Mouse (Mus musculus) macrophage (primary cell): ENCODE data around the gene Slco1a6. TPM values are rescaled to one million over a fixed set of nuclear protein-coding genes. Genes with fewer than 3 reads are reported as not detected.
"Not testable (repeated sequence)": the region's sequence is repeated elsewhere in the genome, so short reads cannot be mapped to it uniquely, and the experiment has no call there.

Experiments
- H3K27ac ChIP-seq: fragments of 350-480 bp; formaldehyde crosslinking; 2 replicates; pipeline ENCODE4 v1.9.0; 2021
- H3K36me3 ChIP-seq: fragments of 350-480 bp; formaldehyde crosslinking; 2 replicates; pipeline ENCODE4 v1.9.0; 2021; ENCODE audit errors: inconsistent target
- H3K4me3 ChIP-seq: fragments of 350-480 bp; formaldehyde crosslinking; 2 replicates; pipeline ENCODE4 v1.9.0; 2021; ENCODE audit errors: inconsistent target
- H3K79me2 ChIP-seq: fragments of 350-480 bp; formaldehyde crosslinking; 2 replicates; pipeline ENCODE4 v1.9.0; 2021; ENCODE audit errors: inconsistent target
- WGBS: methylation state at CpG from one replicate; pipeline ENCODE4 v1.1.7; 2026; ENCODE audit warnings: inconsistent platforms; ENCODE audit not compliant: missing documents; 5-methylcytosine and 5-hydroxymethylcytosine counted together
- polyA plus RNA-seq: library from polyadenylated mRNA; stranded (reverse); fragments of 250-400 nt; gene quantifications from 3 replicates; pipeline ENCODE4 v1.2.4, GENCODE M21; 2018; ENCODE audit warnings: inconsistent platforms

The Slco1a6 gene
- polyA plus RNA-seq, 1 experiment from 2014 or later: not detected

- H3K79me2 ChIP-seq: no peaks in the 10 kb centered on the region
- WGBS: 95% methylated on average over 3 of the region's 3 CpGs
- no peak overlapping the region for H3K4me3 ChIP-seq
- H3K27ac ChIP-seq: no peak overlapping the region
- no peaks in the 10 kb centered on the region for H3K36me3 ChIP-seq
These were observed 96.5 kb downstream of the Slco1a6 start for GRCm38 (mm10) chr6:142111667-142112305.

GRCm38 (mm10) chr6:142091126-142091525 lies 117.2 kb downstream of the Slco1a6 start:
- 81% methylated on average over 3 of the region's 3 CpGs for WGBS
- no peak overlapping the region for H3K4me3 ChIP-seq
- H3K36me3 ChIP-seq: no peaks in the 10 kb centered on the region
- H3K79me2 ChIP-seq: no peaks in the 10 kb centered on the region
- no peak overlapping the region for H3K27ac ChIP-seq

- not testable (repeated sequence) for H3K79me2 ChIP-seq, H3K4me3 ChIP-seq, H3K36me3 ChIP-seq, H3K27ac ChIP-seq
- WGBS: 80% methylated on average over 3 of the region's 3 CpGs
These were observed 150.0 kb downstream of the Slco1a6 start for GRCm38 (mm10) chr6:142058281-142058680.

- H3K27ac ChIP-seq: no peak overlapping the region
These were observed 160.6 kb downstream of the Slco1a6 start for GRCm38 (mm10) chr6:142047689-142048088.

GRCm38 (mm10) chr6:142045746-142046145 lies 162.6 kb downstream of the Slco1a6 start:
- Histone ChIP-seq H3K27ac (no peak overlapping the region), H3K79me2 (no peaks in the 10 kb centered on the region), H3K36me3 (no peaks in the 10 kb centered on the region), H3K4me3 (no peak overlapping the region)
- 97% methylated on average over 2 of the region's 2 CpGs for WGBS

More at GRCm38 (mm10) chr6:142047689-142048088, 160.6 kb downstream of the Slco1a6 start:
- Histone ChIP-seq H3K36me3 (no peaks in the 10 kb centered on the region), H3K4me3 (no peak overlapping the region), H3K79me2 (no peaks in the 10 kb centered on the region)
- 43% methylated on average over 1 of the region's 1 CpGs for WGBS

- H3K79me2 ChIP-seq: no peaks in the 10 kb centered on the region
- H3K27ac ChIP-seq: no peak overlapping the region
- H3K4me3 ChIP-seq: no peak overlapping the region
- WGBS: 89% methylated on average over 3 of the region's 3 CpGs
- H3K36me3 ChIP-seq: no peaks in the 10 kb centered on the region
These were observed 166.4 kb downstream of the Slco1a6 start for GRCm38 (mm10) chr6:142041896-142042295.

GRCm38 (mm10) chr6:142040306-142041175 lies 167.8 kb downstream of the Slco1a6 start:
- WGBS: 33% methylated on average over 16 of the region's 16 CpGs
- Histone ChIP-seq H3K4me3 (no peak overlapping the region), H3K79me2 (no peaks in the 10 kb centered on the region), H3K36me3 (no peaks in the 10 kb centered on the region), H3K27ac (no peak overlapping the region)

- 88% methylated on average over 2 of the region's 2 CpGs for WGBS
- Histone ChIP-seq H3K4me3 (no peak overlapping the region), H3K36me3 (no peaks in the 10 kb centered on the region), H3K79me2 (no peaks in the 10 kb centered on the region), H3K27ac (no peak overlapping the region)
These were observed 172.6 kb downstream of the Slco1a6 start for GRCm38 (mm10) chr6:142035771-142036170.

Other genes with a start within 250 kb of the Slco1a6 start
- not detected in 3 replicates for gene Gm6614, start 197.1 kb downstream of the Slco1a6 start, polyA plus RNA-seq
- not detected in 3 replicates for gene Iapp, start 89.9 kb upstream of the Slco1a6 start, polyA plus RNA-seq
- gene Slco1a5, start 114.5 kb upstream of the Slco1a6 start, polyA plus RNA-seq: not detected in 3 replicates
- gene Pyroxd1, start 137.1 kb upstream of the Slco1a6 start, polyA plus RNA-seq: 7.2 to 9.4 TPM (median 7.9 TPM) in 3 replicates
- 14.2 to 21.2 TPM (median 14.7 TPM) in 3 replicates for gene Recql, start 178.6 kb upstream of the Slco1a6 start, polyA plus RNA-seq
- 25.6 to 53.6 TPM (median 31.5 TPM) in 3 replicates for gene Golt1b, start 178.7 kb upstream of the Slco1a6 start, polyA plus RNA-seq
- 0.15 TPM in 1 of 3 replicates, not detected in the others for gene Spx, start 204.9 kb upstream of the Slco1a6 start, polyA plus RNA-seq